Mouse (Mus musculus) forelimb bud, embryonic 11.5 days (tissue): ENCODE measurements around the gene Dnase1l3.
"Not testable (repeated sequence)": the region's sequence is repeated elsewhere in the genome, so short reads cannot be mapped to it uniquely, and the experiment has no call there.

Experiments used
- DNase-seq: peaks from one replicate; pipeline ENCODE4 v3.0.0-alpha.2; 2012; ENCODE audit warnings: low read depth, low spot score

The Dnase1l3 gene

GRCm38 (mm10) chr14:8015756-8016155 is 21.4 kb upstream of the Dnase1l3 start:
- no peak for DNase-seq

GRCm38 (mm10) chr14:8011938-8012337 is 17.6 kb upstream of the Dnase1l3 start:
- no peak for DNase-seq

GRCm38 (mm10) chr14:8011297-8011696 is 16.9 kb upstream of the Dnase1l3 start:
- DNase-seq, result no peak

GRCm38 (mm10) chr14:8007923-8008322 is 13.6 kb upstream of the Dnase1l3 start:
- DNase-seq, result no peak

- DNase-seq, result peak; percentile 34
Observed at GRCm38 (mm10) chr14:8007486-8007885, 13.1 kb upstream of the Dnase1l3 start.

GRCm38 (mm10) chr14:8007084-8007483 is 12.7 kb upstream of the Dnase1l3 start:
- DNase-seq, result peak; percentile 19

GRCm38 (mm10) chr14:8006061-8006460 is 11.7 kb upstream of the Dnase1l3 start:
- DNase-seq, result not testable (repeated sequence)

GRCm38 (mm10) chr14:8003727-8004670 is 9.6 kb upstream of the Dnase1l3 start:
- no peak for DNase-seq

- no peak for DNase-seq
Observed at GRCm38 (mm10) chr14:8003093-8003670, 8.8 kb upstream of the Dnase1l3 start.

GRCm38 (mm10) chr14:8002432-8003092 is 8.2 kb upstream of the Dnase1l3 start, which contains the start of gene Abhd6:
TSS of gene Abhd6 (plus strand) at chr14:8002902.
- peak; percentile 91 for DNase-seq

- peak; percentile 19 for DNase-seq
Observed at GRCm38 (mm10) chr14:8000831-8001685, 6.7 kb upstream of the Dnase1l3 start.

- no peak for DNase-seq
Observed at GRCm38 (mm10) chr14:8000247-8000646, 5.9 kb upstream of the Dnase1l3 start.

GRCm38 (mm10) chr14:7999435-7999834 is 5.1 kb upstream of the Dnase1l3 start:
- DNase-seq, result no peak

- DNase-seq, result no peak
Observed at GRCm38 (mm10) chr14:7999030-7999429, 4.7 kb upstream of the Dnase1l3 start.

GRCm38 (mm10) chr14:7997255-7997696 is 2.9 kb upstream of the Dnase1l3 start:
- DNase-seq, result peak; percentile 87

- DNase-seq, result no peak
Observed at GRCm38 (mm10) chr14:7992158-7992557, 2.2 kb downstream of the Dnase1l3 start.

GRCm38 (mm10) chr14:7991108-7991776 is 3.1 kb downstream of the Dnase1l3 start:
- DNase-seq, result no peak

GRCm38 (mm10) chr14:7989961-7990360 is 4.4 kb downstream of the Dnase1l3 start:
- no peak for DNase-seq

- DNase-seq, result no peak
Observed at GRCm38 (mm10) chr14:7989371-7989770, 5.0 kb downstream of the Dnase1l3 start.

- DNase-seq, result no peak
Observed at GRCm38 (mm10) chr14:7986913-7987312, 7.5 kb downstream of the Dnase1l3 start.

GRCm38 (mm10) chr14:7981226-7981625 is 13.1 kb downstream of the Dnase1l3 start:
- DNase-seq, result no peak
